Mouse (Mus musculus) forebrain, embryonic 11.5 days (tissue): ENCODE measurements around the gene Gm10488. TPM values are rescaled to one million over a fixed set of nuclear protein-coding genes. Genes with fewer than 3 reads are reported as not detected.
"Not testable (repeated sequence)": the region's sequence is repeated elsewhere in the genome, so short reads cannot be mapped to it uniquely, and the experiment has no call there.

Experiments used
- ATAC-seq: fragments of 200-750 bp; cut with Nextera tagmentation; replicated peaks from 2 replicates; pipeline ENCODE4 v1.8.0; 2017; ENCODE audit warnings: moderate TSS enrichment; ENCODE audit not compliant: low FRiP score
- DNase-seq: peaks from one replicate; pipeline ENCODE4 v3.0.0-alpha.2; 2017; ENCODE audit warnings: low spot score
- H3K27ac ChIP-seq: fragments of 300-500 bp; sonication (generic); 2 replicates; pipeline ENCODE4 v1.5.1; 2014; ENCODE audit warnings: low read depth, low read length
- H3K27me3 ChIP-seq: fragments of 300-500 bp; sonication (generic); 2 replicates; pipeline ENCODE4 v1.6.1; 2014; ENCODE audit warnings: mild to moderate bottlenecking, low read length, mixed read lengths; ENCODE audit not compliant: control insufficient read depth, insufficient read depth
- H3K36me3 ChIP-seq: fragments of 300-500 bp; sonication (generic); 2 replicates; pipeline ENCODE4 v1.6.1; 2014; ENCODE audit warnings: mild to moderate bottlenecking, low read length, moderate library complexity, mixed read lengths; ENCODE audit not compliant: control insufficient read depth, insufficient read depth
- H3K4me1 ChIP-seq: fragments of 300-500 bp; sonication (generic); replicated peaks from 2 replicates; pipeline ENCODE4 v1.6.1; 2014; ENCODE audit warnings: low read length, mixed read lengths; ENCODE audit not compliant: control insufficient read depth, insufficient read depth
- H3K4me2 ChIP-seq: fragments of 300-500 bp; sonication (generic); 2 replicates; pipeline ENCODE4 v1.6.1; 2014; ENCODE audit warnings: low read depth, mild to moderate bottlenecking, low read length, moderate library complexity, mixed read lengths; ENCODE audit not compliant: severe bottlenecking
- H3K4me3 ChIP-seq: fragments of 300-500 bp; sonication (generic); 2 replicates; pipeline ENCODE4 v1.5.1; 2014; ENCODE audit warnings: low read depth, low read length
- H3K9ac ChIP-seq: fragments of 300-500 bp; sonication (generic); 2 replicates; pipeline ENCODE4 v1.6.1; 2014; ENCODE audit warnings: low read length
- H3K9me3 ChIP-seq: fragments of 300-500 bp; sonication (generic); 2 replicates; pipeline ENCODE4 v1.6.1; 2016; ENCODE audit warnings: low read length, mixed read lengths; ENCODE audit not compliant: control insufficient read depth
- WGBS: fragments of 180-500 bp; shearing (Covaris S2); extraction: QIAGEN DNeasy Blood & Tissue Kit; methylation state at CpG from one replicate; pipeline ENCODE4 v1.1.7; 2014; 5-methylcytosine and 5-hydroxymethylcytosine counted together
- microRNA-seq: library from miRNA; unstranded; fragments of <30 nt; microRNA quantifications from one replicate; pipeline ENCODE4, GENCODE M21; 2016; ENCODE audit not compliant: insufficient number of aligned reads
- polyA plus RNA-seq: library from polyadenylated mRNA; unstranded; fragments of >200 nt; fragmentation: Nextera tagmentation; extraction: Ambion mirVana; gene quantifications from 2 replicates; pipeline ENCODE4 v1.2.1, GENCODE M21; 2014

Gene Gm10488
- polyA plus RNA-seq = not detected in 2 replicates

DNA sequence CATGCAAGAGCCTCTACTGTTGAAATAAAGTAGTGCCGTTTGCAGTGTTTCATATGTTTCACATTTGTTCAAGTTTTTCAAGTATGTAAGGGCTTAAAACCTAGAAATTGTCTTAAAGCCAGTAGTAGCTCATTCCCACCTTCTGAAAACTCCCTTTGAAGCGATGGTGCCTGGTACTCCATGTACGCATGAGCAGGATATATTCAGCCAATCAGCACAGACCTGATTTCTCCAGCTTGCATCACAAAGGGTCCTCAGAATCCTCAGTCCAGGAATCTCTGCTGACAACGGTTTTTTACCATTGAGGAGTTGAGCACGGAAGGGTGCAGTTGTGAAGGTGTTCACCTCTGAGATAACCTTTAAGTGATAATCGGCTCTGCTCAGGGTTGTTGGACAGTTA is at the start of gene Gm10488:
Gene Gm10488 (plus strand): TSS at position 301 of the 400 bp plus-strand sequence.
- WGBS = no CpG with 5 or more reads among the region's 6 CpGs
- H3K9ac ChIP-seq, H3K4me2 ChIP-seq, H3K9me3 ChIP-seq, H3K36me3 ChIP-seq, H3K4me1 ChIP-seq, DNase-seq, H3K4me3 ChIP-seq, H3K27ac ChIP-seq, H3K27me3 ChIP-seq, ATAC-seq: not testable (repeated sequence)

Small RNA genes lying within 50 kb of the gene (microRNA-seq; reads per million reads assigned to microRNA genes)
- not detected for gene Gm44298
